Mouse (Mus musculus) lung, postnatal 4 days (tissue): ENCODE measurements around the gene Cenpa.

ENCODE experiments used
- DNase-seq, 2 experiments: peaks; one replicate each; pipeline ENCODE4 v3.0.0; 2021

Cenpa gene

DNA sequence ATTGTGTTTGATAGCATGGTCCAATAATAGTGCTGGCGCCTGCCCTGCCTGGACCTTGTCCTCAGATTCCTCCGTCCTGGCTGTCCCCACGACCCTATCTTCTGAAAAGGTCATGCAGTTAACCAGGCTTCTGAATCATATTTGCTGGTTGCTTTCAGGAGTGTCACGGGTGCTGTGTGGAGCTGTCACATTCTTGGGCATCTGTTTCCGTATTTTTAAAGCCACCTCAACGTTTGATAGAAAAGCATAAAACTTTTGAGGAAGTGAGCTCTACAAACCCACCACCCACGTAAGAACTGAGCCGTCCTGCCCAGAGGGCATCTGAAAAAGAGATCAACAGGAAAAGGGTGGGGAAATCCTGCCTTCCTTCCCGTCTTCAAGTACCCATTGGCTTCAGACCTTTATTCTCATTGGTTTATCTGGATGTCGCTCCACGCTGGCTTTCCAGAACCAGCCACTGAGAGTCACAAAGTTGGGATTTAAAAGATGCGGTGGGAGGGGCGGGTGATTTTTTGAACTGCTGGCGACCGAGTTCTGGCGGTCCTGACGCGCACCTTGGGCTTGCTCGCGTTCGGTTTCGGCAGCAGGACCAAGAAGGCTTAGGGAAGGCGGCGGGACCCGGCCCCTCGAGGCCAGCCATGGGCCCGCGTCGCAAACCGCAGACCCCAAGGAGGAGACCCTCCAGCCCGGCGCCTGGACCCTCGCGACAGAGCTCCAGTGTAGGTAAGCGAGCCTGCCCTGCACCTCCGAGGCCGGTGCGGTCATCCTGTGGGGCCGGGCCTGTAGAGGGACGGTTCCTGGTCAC is at the start of gene Cenpa:
TSS of gene Cenpa (plus strand) at position 387 of the 805 bp plus-strand sequence.
- peak; percentile 89 to 92 for DNase-seq

GRCm38 (mm10) chr5:30617357-30617756 is 49.2 kb upstream of the Cenpa start:
- no peak for DNase-seq

- DNase-seq: peak; percentile 48 to 73
Measured at GRCm38 (mm10) chr5:30617851-30618250, 48.7 kb upstream of the Cenpa start.

- DNase-seq: no peak
Measured at GRCm38 (mm10) chr5:30618376-30619003, 48.1 kb upstream of the Cenpa start.

- DNase-seq: no peak
Measured at GRCm38 (mm10) chr5:30619211-30619610, 47.4 kb upstream of the Cenpa start.

- no peak for DNase-seq
Measured at GRCm38 (mm10) chr5:30620567-30620966, 46.0 kb upstream of the Cenpa start.

DNA sequence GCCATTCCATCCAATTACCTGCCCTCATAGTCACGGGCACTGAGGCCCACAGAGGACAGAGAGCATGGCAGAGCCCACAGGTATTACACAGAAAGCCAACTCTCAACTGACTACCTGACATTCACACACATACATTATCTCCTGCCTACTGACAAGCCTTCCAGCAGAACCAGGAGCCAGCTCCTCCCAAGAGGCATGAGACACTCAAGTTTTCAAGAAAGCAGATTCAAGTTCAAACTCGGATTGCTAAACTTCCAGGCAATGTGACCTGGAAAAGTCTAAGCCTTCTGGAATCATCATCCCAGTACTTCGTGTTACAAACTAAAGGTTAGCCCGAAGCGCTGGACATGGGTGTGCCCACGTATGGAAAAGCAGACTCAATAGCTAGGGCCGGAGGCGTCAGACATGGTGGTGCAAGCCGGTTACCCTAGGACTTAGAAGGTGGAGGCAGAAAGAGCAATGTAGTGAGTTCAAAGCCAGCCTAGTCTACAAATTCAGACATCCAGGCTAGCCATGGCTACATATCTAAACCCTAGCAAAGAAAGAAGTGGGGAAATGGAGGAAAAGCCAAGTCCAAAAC is 45.3 kb upstream of the Cenpa start:
- no peak for DNase-seq

DNA sequence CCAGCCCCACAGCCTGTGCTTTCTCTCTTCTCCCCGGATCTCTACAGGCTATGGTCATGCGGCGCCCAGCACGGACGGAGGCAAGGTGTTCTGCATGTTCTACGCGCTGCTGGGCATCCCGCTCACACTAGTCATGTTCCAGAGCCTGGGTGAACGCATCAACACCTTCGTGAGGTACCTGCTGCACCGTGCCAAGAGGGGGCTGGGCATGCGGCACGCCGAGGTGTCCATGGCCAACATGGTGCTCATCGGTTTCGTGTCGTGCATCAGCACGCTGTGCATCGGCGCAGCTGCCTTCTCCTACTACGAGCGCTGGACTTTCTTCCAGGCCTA is 44.8 kb upstream of the Cenpa start:
- DNase-seq: no peak

DNA sequence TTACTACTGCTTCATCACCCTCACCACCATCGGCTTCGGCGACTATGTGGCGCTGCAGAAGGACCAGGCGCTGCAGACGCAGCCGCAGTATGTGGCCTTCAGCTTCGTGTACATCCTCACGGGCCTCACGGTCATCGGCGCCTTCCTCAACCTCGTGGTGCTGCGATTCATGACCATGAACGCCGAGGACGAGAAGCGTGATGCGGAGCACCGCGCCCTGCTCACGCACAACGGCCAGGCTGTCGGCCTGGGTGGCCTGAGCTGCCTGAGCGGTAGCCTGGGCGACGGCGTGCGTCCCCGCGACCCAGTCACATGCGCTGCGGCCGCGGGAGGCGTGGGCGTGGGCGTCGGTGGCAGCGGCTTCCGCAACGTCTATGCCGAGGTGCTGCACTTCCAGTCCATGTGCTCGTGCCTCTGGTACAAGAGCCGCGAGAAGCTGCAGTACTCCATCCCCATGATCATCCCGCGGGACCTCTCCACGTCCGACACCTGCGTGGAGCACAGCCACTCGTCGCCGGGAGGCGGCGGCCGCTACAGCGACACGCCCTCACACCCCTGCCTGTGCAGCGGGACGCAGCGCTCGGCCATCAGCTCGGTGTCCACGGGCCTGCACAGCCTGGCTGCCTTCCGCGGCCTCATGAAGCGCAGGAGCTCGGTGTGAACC is 44.3 kb upstream of the Cenpa start:
- DNase-seq: peak; percentile 48 to 66

GRCm38 (mm10) chr5:30622841-30623185 is 43.8 kb upstream of the Cenpa start:
- no peak for DNase-seq

DNA sequence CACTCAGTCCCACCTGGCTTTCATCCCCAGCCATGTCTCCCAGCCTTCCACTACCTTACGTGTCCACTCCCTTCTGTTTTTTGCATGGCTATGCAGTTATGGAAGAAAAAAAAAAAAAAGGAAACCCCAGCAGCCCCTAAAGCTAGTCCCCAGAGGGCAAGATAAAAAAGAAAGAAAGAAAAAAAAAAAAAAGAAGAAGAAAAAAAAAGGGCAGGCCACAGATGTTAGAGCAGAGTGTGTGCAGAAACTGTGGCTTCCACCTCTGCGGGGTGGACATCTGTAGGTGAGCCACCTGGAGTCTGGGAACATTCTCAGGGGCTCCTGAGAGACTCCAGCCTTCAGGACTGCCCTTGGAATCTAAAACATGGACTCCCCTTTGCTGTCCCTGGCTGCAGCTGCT is 43.2 kb upstream of the Cenpa start:
- no peak for DNase-seq

GRCm38 (mm10) chr5:30624311-30624710 is 42.3 kb upstream of the Cenpa start:
- DNase-seq: no peak

GRCm38 (mm10) chr5:30624908-30625307 is 41.7 kb upstream of the Cenpa start:
- DNase-seq: peak; percentile 41 to 67

DNA sequence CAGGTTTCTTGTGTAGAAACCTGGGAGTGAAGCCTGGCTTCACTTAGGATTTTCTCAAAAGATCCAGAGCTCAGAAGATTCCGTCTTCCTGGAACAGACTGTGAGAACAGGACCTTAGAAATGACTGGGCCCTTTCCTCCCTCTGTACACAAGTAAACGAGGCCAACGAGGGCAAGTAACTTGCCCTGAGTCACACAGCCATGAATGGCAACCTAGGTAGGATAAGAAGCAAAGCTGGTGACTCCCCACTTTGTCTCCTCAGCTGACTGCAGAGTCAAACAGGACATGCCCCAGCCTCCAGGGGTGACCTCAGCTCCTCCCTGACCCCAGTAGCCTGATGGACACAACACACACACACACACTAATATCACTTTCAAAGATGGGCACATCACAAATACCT is 41.2 kb upstream of the Cenpa start:
- no peak for DNase-seq

DNA sequence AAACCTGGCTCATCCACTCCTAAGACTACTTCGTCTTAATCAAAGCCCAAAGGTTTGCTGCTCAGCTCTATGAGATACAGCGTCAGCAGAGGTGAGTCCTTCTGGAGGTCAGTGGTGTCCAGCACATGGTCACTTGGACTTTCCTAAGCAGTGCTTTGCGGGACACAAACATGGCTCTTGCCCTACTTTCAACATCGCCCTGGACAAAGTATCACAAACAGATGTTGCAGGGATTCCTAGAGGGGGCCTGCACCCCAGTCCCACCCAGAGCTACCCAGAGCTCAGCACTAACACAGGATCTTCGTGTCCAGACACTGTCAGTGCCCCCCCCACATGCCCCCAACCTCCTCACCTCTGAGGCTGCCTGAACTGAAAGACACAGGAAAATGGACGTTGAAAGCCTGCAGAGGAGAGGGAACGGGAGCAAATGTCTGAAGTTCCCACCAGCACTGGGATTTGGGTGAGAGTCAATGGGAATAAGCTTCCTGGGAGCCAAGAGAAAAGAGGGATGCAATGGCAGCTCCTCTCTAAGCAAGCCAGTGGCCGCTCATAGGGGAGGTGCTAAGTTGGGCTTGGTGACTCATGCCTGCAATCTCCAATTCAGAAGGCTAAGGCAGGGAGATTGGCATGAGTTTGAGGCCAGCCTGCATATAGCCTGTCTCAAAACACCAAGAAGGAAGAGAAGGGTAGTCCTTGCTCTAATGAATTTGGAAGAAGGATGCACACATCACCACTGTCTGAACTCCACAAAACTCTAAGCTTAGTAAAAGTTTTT is 40.1 kb upstream of the Cenpa start:
- DNase-seq: no peak

DNA sequence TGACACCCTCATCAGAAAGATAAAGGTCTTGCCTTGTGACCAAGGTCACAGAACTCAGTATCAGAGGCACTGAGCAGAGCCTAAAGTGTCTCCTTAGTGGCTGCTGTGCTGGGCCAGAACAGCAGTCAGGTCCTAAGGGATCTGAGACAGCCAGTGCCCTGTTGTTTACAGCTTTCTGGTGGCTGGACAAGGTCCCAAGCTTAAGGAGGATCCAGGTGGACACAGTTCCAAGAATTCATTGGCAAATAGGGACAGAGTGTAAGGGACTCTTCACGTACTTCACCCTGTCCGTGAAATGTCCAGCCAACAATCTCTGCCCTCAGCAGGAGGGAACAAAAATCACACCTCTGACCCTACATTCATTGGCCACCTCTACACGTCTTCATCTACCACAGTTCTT is 38.1 kb upstream of the Cenpa start:
- DNase-seq: no peak

DNA sequence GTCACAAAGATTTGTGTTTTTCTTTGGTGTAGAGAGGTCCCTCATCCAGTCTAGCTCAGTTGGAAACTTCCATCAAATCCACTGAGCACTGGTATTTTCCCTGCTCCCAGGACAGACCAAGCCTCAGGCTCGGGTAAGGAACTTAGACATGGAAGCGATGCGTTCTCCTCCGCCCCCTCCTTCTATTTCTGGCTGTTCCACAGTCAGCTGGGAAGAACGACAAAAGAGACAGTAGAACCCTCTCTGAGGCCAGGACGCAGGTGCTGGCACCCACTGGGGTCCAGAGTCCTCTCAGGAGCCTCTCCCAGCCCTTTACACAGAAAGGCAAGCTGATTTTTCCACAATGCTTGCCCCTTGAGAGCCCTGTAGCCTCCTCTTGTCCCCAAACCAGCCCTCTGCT is 36.2 kb upstream of the Cenpa start:
- no peak for DNase-seq

- DNase-seq: no peak
Measured at GRCm38 (mm10) chr5:30632134-30632533, 34.4 kb upstream of the Cenpa start.

- no peak for DNase-seq
Measured at GRCm38 (mm10) chr5:30636994-30637393, 29.6 kb upstream of the Cenpa start.

- DNase-seq: peak; percentile 87 to 88
Measured at GRCm38 (mm10) chr5:30638041-30638440, 28.5 kb upstream of the Cenpa start.

DNA sequence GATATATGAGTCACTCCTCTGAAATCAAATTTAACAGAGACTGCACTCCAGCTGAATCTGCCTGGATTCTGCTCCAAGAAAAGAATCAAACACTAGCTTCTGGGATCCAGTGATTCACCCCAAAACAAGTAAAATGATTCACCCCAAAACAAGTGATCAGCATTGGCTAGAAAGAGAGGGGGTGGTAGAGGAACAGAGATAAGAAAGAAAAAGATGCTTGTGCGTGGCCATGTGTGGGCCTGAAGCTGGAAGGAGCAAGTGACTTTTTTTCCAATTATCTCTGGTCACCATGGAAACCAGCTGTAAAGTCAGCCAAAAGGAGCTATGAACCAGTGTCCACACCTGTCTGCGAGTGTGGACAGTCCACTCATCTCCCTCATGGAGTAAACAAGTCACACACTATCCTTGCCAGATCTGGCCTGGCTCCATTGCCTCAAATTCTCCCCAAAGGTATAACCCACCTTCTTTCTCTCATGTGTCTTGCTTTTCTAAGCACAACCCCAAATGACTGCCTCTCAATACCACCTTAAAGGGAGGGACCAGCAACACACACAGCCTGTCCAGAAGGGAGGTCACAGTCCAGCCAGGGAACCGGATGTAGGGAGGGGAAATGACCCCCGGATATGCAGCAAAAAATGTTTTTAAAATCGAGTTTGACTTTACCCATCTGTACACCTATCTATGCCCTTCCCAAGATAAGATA is 22.9 kb upstream of the Cenpa start:
- DNase-seq: no peak

DNA sequence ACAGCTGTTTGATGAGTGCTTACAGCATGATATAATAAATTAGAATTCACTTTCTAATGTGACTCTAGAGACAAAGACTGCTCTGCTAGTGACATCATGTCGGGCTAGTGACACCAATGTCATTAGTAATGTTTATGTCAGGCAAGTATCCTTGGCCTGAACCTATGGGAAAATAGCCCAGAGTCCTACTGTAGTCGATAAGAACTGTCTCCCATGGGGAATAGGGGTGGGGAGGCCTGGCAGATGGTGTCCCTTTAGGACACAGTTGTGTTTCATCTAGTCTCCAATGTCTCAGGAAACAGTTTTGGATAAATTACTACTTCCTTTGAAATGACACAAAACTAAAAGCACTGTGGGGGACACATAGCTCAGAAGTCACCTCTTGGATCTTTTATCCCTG is 20.5 kb upstream of the Cenpa start:
- DNase-seq: peak in 1 of 2 experiments; percentile 49
